Mouse (Mus musculus): ENCODE results near the gene Sgk1. TPM values are rescaled to one million over a fixed set of nuclear protein-coding genes. Genes with fewer than 3 reads are reported as not detected.

The Sgk1 gene
- polyA plus RNA-seq, 1 experiment from 2014 or later, result 162 TPM

DNA sequence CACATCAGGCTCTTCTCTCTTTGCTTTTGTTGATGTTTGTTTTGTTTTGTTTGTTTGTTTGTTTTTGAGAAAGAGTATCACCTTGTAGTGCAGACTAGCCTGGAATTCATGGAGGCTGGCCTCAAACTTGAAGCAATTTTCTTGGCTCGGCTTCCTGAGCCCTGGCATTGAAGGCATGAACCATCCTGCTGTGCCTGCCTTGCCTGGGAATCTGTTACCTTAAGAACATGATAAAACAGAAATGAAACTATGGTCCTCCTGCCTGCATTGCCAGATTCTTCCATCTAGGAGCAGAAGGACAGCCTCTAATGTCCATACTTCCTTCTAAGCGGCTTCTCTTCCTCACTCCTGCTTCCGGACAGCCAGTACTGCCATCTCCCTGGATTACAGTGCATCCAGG is 17.4 kb downstream of the Sgk1 start:
- H3K4me1 ChIP-seq (replicated peaks; ENCODE audit: control insufficient read depth, insufficient read depth, low read length), result no peaks in the 10 kb centered on the region
- TF ChIP-seq CTCF (IDR thresholded peaks at IDR 0.05; ENCODE audit: low read depth), result no peak
- no peak overlapping the region for H3K27ac ChIP-seq (ENCODE audit: low read depth, low read length)
- no peak for ATAC-seq
- H3K4me3 ChIP-seq (ENCODE audit: low read depth, low read length), result no peak overlapping the region
- no peaks in the 10 kb centered on the region for H3K27me3 ChIP-seq (replicated peaks; ENCODE audit: control insufficient read depth, insufficient read depth, low read length)
- 94% methylated on average over 3 of the region's 3 CpGs for WGBS
- no peak overlapping the region for H3K4me2 ChIP-seq (replicated peaks; ENCODE audit: low read depth)
- H3K9ac ChIP-seq (ENCODE audit: low read depth, low read length), result no peak overlapping the region
- no peaks in the 10 kb centered on the region for H3K9me3 ChIP-seq (ENCODE audit: control insufficient read depth)
- H3K36me3 ChIP-seq (ENCODE audit: control insufficient read depth, insufficient read depth), result no peaks in the 10 kb centered on the region

- no peak overlapping the region for H3K4me2 ChIP-seq (replicated peaks; ENCODE audit: low read depth)
- no peak overlapping the region for H3K9ac ChIP-seq (ENCODE audit: low read depth, low read length)
- no peak for TF ChIP-seq CTCF (IDR thresholded peaks at IDR 0.05; ENCODE audit: low read depth)
- no peak overlapping the region for H3K27ac ChIP-seq (ENCODE audit: low read depth, low read length)
- no peaks in the 10 kb centered on the region for H3K36me3 ChIP-seq (ENCODE audit: control insufficient read depth, insufficient read depth)
- WGBS, result 84% methylated on average over 10 of the region's 10 CpGs
- no peaks in the 10 kb centered on the region for H3K27me3 ChIP-seq (replicated peaks; ENCODE audit: control insufficient read depth, insufficient read depth, low read length)
- ATAC-seq, result no peak
- H3K4me1 ChIP-seq (replicated peaks; ENCODE audit: control insufficient read depth, insufficient read depth, low read length), result no peaks in the 10 kb centered on the region
- H3K4me3 ChIP-seq (ENCODE audit: low read depth, low read length), result no peak overlapping the region
- no peaks in the 10 kb centered on the region for H3K9me3 ChIP-seq (ENCODE audit: control insufficient read depth)
These were observed 20.5 kb downstream of the Sgk1 start for GRCm38 (mm10) chr10:21902152-21903140.

GRCm38 (mm10) chr10:21904151-21904550 is 22.2 kb downstream of the Sgk1 start:
- Histone ChIP-seq H3K4me3 (ENCODE audit: low read depth, low read length) (no peak overlapping the region), H3K4me1 (replicated peaks; ENCODE audit: control insufficient read depth, insufficient read depth, low read length) (no peaks in the 10 kb centered on the region), H3K9ac (ENCODE audit: low read depth, low read length) (no peak overlapping the region), H3K4me2 (replicated peaks; ENCODE audit: low read depth) (no peak overlapping the region), H3K36me3 (ENCODE audit: control insufficient read depth, insufficient read depth) (no peaks in the 10 kb centered on the region), H3K27ac (ENCODE audit: low read depth, low read length) (no peak overlapping the region), H3K27me3 (replicated peaks; ENCODE audit: control insufficient read depth, insufficient read depth, low read length) (no peaks in the 10 kb centered on the region), H3K9me3 (ENCODE audit: control insufficient read depth) (no peaks in the 10 kb centered on the region)
- no peak for TF ChIP-seq CTCF (IDR thresholded peaks at IDR 0.05; ENCODE audit: low read depth)
- ATAC-seq, result no peak
- WGBS, result 78% methylated on average over 2 of the region's 2 CpGs

DNA sequence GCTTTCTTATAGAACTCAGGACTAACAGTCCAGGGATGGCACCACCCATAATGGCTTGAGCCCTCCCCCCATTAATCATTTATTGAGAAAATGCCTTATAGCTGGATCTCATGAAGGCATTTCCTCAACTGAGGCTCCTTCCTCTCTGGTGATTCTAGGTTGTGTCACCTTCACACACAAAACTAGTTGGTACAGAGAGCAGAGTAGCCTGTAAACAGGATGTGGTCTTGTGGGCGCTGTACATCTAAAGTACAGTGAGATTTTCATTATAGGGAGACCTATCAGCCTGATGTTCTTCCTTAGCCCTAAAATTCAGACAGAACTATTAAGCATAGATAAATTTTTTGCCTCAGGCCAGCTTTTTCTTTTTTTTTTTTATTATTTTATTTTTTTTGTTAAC is 23.6 kb downstream of the Sgk1 start:
- Histone ChIP-seq H3K27me3 (replicated peaks; ENCODE audit: control insufficient read depth, insufficient read depth, low read length) (no peaks in the 10 kb centered on the region), H3K4me2 (replicated peaks; ENCODE audit: low read depth) (no peak overlapping the region), H3K9ac (ENCODE audit: low read depth, low read length) (no peak overlapping the region), H3K4me1 (replicated peaks; ENCODE audit: control insufficient read depth, insufficient read depth, low read length) (no peaks in the 10 kb centered on the region), H3K9me3 (ENCODE audit: control insufficient read depth) (no peaks in the 10 kb centered on the region), H3K4me3 (ENCODE audit: low read depth, low read length) (no peak overlapping the region), H3K36me3 (ENCODE audit: control insufficient read depth, insufficient read depth) (no peaks in the 10 kb centered on the region), H3K27ac (ENCODE audit: low read depth, low read length) (no peak overlapping the region)
- WGBS, result 89% methylated on average over 1 of the region's 1 CpGs
- ATAC-seq, result no peak
- TF ChIP-seq CTCF (IDR thresholded peaks at IDR 0.05; ENCODE audit: low read depth), result no peak

GRCm38 (mm10) chr10:21906894-21907446 is 25.0 kb downstream of the Sgk1 start:
- Histone ChIP-seq H3K27ac (ENCODE audit: low read depth, low read length) (no peak overlapping the region), H3K9ac (ENCODE audit: low read depth, low read length) (no peak overlapping the region), H3K4me2 (replicated peaks; ENCODE audit: low read depth) (no peak overlapping the region), H3K4me3 (ENCODE audit: low read depth, low read length) (no peak overlapping the region), H3K27me3 (replicated peaks; ENCODE audit: control insufficient read depth, insufficient read depth, low read length) (no peaks in the 10 kb centered on the region), H3K9me3 (ENCODE audit: control insufficient read depth) (no peaks in the 10 kb centered on the region), H3K4me1 (replicated peaks; ENCODE audit: control insufficient read depth, insufficient read depth, low read length) (no peaks in the 10 kb centered on the region), H3K36me3 (ENCODE audit: control insufficient read depth, insufficient read depth) (no peaks in the 10 kb centered on the region)
- TF ChIP-seq CTCF (IDR thresholded peaks at IDR 0.05; ENCODE audit: low read depth), result no peak
- 50% methylated on average over 5 of the region's 5 CpGs for WGBS
- ATAC-seq, result no peak

DNA sequence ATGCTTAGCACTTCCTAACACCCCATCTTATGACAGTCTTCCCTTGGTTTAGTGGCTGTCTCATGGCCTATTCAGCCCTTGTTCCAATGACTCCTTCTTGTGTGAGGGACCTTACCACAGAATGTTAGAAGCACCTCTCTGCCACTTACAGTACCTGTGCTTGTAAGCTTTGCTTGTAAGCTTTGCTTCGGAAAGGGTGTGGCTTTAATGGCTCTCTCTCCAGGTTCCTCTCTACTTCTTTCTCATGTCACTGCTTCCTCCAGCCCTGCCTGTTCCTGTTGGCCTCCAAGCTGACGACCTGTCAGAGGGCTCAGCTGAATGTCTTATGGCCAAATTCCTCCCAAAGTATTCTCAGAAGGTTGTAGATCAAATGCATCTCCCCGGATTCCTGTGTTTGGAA is 25.8 kb downstream of the Sgk1 start:
- no peak overlapping the region for H3K9ac ChIP-seq (ENCODE audit: low read depth, low read length)
- H3K4me1 ChIP-seq (replicated peaks; ENCODE audit: control insufficient read depth, insufficient read depth, low read length), result no peaks in the 10 kb centered on the region
- no peak overlapping the region for H3K4me3 ChIP-seq (ENCODE audit: low read depth, low read length)
- 45% methylated on average over 3 of the region's 3 CpGs for WGBS
- H3K27ac ChIP-seq (ENCODE audit: low read depth, low read length), result no peak overlapping the region
- no peaks in the 10 kb centered on the region for H3K9me3 ChIP-seq (ENCODE audit: control insufficient read depth)
- no peak for TF ChIP-seq CTCF (IDR thresholded peaks at IDR 0.05; ENCODE audit: low read depth)
- ATAC-seq, result no peak
- H3K27me3 ChIP-seq (replicated peaks; ENCODE audit: control insufficient read depth, insufficient read depth, low read length), result no peaks in the 10 kb centered on the region
- H3K4me2 ChIP-seq (replicated peaks; ENCODE audit: low read depth), result no peak overlapping the region
- no peaks in the 10 kb centered on the region for H3K36me3 ChIP-seq (ENCODE audit: control insufficient read depth, insufficient read depth)

All from intestine, postnatal 0 days (tissue).